Mouse (Mus musculus): ENCODE measurements at regions not wholly inside any gene's neighbourhood (a gene's known extent, or its start where the extent isn't known, plus 50 kb on each side); places are given as distances from the start of the nearest gene placed in this dataset.
A peak's percentile ranks its signal among the peaks of the same experiment; 100 is the strongest.

DNA sequence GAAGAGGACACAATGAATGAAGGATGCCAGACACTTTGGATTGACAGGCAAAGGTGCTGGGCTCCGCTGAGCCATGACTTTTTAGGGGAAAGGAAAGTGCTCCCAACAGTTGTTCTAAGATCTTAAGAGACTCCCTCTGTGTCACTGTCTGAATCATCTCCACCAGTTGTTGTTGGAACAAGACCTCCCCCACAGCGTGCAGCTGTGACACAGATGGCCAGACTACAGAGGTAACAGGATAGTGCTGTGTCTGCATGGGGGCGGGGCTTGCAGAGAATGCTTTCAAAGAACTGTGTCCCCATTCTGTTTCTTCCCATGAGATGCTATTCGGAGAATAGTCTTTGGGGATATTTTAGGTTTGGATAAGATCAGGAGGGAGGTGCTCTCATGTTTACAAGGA, 61.7 kb upstream of the Dpyd start:
- DNase-seq: peak; percentile 29 to 31

DNA sequence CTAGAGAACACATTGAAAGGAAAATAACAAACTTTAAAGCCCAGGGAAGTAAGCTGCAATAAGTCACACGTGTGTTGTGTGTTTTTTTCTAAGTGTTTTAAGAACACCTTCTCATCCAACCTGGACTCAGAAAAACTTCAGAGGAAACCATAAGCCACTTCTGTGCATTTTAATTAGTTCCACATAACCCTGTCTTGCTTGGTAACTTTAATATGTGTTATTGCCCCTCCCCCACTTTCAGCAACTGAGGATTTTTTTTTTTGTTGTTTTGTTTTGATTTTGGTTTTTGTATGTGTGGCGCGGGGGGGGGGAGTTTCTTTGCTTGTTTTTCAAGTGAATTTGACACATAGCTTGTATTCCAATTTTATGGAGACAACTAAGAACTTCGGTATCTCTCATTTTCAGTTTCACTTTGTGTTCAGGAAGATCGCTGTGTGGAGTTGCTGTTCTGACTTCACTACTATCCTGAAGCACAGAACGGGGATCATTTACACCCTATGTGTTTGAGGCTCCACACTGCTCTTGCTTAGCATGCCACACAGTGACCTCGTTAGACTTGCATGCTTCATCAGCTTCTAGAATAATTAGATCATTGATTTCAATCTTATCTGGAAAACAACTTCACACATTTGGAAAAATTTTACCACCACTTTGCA, 54.2 kb upstream of the Dpyd start:
- no peak for DNase-seq

DNA sequence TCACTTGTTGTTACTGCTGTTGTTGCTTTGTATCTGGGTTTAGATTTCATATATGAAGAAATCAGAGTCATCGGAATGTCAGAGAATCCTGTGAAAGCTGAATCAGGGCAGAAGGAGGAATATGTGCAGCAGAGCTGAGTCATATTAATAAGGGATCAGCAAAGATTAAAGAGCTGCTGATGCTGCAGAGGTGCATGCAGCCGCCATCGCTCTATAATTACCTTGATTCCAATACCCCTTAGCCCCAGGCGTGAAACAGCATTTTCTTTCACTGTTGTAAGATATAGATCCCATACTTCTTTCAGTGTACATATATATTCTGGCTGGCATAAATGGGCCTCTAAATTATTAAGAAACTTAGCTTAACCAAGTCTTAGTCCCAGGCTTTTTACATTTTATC, 51.1 kb upstream of the Dpyd start:
- DNase-seq: no peak

DNA sequence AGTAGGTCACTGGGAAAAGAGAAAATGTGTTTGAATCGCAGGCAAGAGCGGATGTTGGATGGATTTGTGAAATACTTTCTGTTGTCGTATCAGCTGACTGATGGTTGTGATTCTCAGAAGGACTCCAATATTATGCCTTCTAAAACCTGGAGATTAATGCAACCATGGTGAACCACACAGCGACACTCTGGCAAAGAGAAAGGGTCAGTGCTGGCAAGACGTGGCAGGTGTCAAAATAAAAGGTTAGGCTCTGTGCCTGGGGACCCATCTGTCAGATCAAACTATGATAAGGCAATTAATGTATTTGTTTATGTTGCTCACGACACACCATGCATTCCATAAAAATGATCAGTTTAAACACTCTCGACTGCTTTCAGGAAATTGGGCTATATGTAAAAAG, 50.0 kb upstream of the Dpyd start:
- DNase-seq: no peak

Small RNA genes in the stretch of these regions (microRNA-seq; reads per million reads assigned to microRNA genes)
- gene Gm24155 (0.21 to 0.30 reads per million in 2 experiments), gene Mir137 (10,762 to 13,745 reads per million in 2 experiments)

Measured in layer of hippocampus, postnatal 36 days (tissue).